Mouse (Mus musculus) common myeloid progenitor, adult 5-6 weeks (primary cell): ENCODE measurements at regions not wholly inside any gene's neighbourhood (a gene's known extent, or its start where the extent isn't known, plus 50 kb on each side); places are given as distances from the start of the nearest gene placed in this dataset.

Experiments used
- ATAC-seq: replicated peaks from 2 replicates; pipeline ENCODE4 v1.8.0; 2016; ENCODE audit warnings: low read depth, mild to moderate bottlenecking, moderate TSS enrichment, inconsistent platforms; ENCODE audit not compliant: poor library complexity, severe bottlenecking

GRCm38 (mm10) chr3:115603803-115604202, 111.1 kb downstream of the S1pr1 start:
- ATAC-seq = no peak

GRCm38 (mm10) chr3:115599281-115599680, 115.6 kb downstream of the S1pr1 start:
- ATAC-seq = no peak

GRCm38 (mm10) chr3:115596523-115596922, 118.3 kb downstream of the S1pr1 start:
- ATAC-seq = peak; percentile 94

GRCm38 (mm10) chr3:115590716-115591115, 124.2 kb downstream of the S1pr1 start:
- ATAC-seq = no peak

- ATAC-seq = no peak
These were observed 126.3 kb downstream of the S1pr1 start for GRCm38 (mm10) chr3:115588585-115588984.

GRCm38 (mm10) chr3:115580131-115580932, 134.5 kb downstream of the S1pr1 start:
- no peak for ATAC-seq

GRCm38 (mm10) chr3:115575371-115575770, 139.5 kb downstream of the S1pr1 start:
- ATAC-seq = no peak

GRCm38 (mm10) chr3:115562735-115563134, 152.1 kb downstream of the S1pr1 start:
- ATAC-seq = no peak

- ATAC-seq = no peak
These were observed 159.8 kb downstream of the S1pr1 start for GRCm38 (mm10) chr3:115554809-115555708.

GRCm38 (mm10) chr3:115553848-115554515, 160.9 kb downstream of the S1pr1 start:
- 0 out of 2 replicates have a peak, but pooled peaks have one; percentile 22 for ATAC-seq

- ATAC-seq = peak; percentile 74
These were observed 173.1 kb downstream of the S1pr1 start for GRCm38 (mm10) chr3:115541789-115542188.

GRCm38 (mm10) chr3:115538355-115538754, 176.5 kb downstream of the S1pr1 start:
- peak; percentile 74 for ATAC-seq

GRCm38 (mm10) chr3:115532141-115532735, 182.6 kb downstream of the S1pr1 start:
- no peak for ATAC-seq

GRCm38 (mm10) chr3:115530441-115530840, 184.4 kb downstream of the S1pr1 start:
- ATAC-seq = no peak

GRCm38 (mm10) chr3:115529918-115530317, 185.0 kb downstream of the S1pr1 start:
- peak; percentile 77 for ATAC-seq

GRCm38 (mm10) chr3:115523515-115523914, 191.4 kb downstream of the S1pr1 start:
- no peak for ATAC-seq

GRCm38 (mm10) chr3:115515645-115516044, 199.2 kb downstream of the S1pr1 start:
- no peak for ATAC-seq

- ATAC-seq = no peak
These were observed 205.2 kb downstream of the S1pr1 start for GRCm38 (mm10) chr3:115509658-115510057.

- no peak for ATAC-seq
These were observed 217.5 kb downstream of the S1pr1 start for GRCm38 (mm10) chr3:115497420-115497819.

GRCm38 (mm10) chr3:115496110-115496509, 218.8 kb downstream of the S1pr1 start:
- ATAC-seq = no peak
